Mouse (Mus musculus): ENCODE measurements around the gene Mthfd2l. TPM values are rescaled to one million over a fixed set of nuclear protein-coding genes. Genes with fewer than 3 reads are reported as not detected.

Gene Mthfd2l
- polyA plus RNA-seq, 1 experiment from 2014 or later: 44.6 TPM

DNA sequence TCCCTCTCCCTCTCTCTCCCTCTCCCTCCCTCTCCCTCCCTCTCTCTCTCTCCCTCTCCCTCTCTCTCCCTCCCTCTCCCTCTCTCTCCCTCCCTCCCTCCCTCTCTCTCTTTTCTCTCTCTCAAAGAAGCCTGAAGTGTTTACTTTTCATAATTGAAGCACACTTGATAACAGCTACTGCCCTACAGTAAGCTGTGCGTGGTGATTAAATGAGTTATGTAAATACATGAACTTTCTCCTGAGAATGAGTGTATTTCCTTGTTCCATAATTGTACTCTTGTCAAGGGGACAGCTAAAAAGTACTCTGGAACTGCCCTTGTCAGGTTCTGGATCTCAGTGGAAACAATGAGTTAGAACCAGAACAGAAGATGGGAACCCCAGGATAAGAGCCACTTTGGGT lies 96.9 kb downstream of the Mthfd2l start:
- ATAC-seq (ENCODE audit: insufficient read depth, low FRiP score, low read depth): peak; percentile 68
- WGBS: 21% methylated on average over 1 of the region's 1 CpGs
- Histone ChIP-seq H3K9me3 (no peaks in the 10 kb centered on the region), H3K4me3 (replicated peaks) (no peak overlapping the region), H3K9ac (no peak overlapping the region), H3K27ac (no peak overlapping the region), H3K27me3 (replicated peaks) (no peaks in the 10 kb centered on the region), H3K36me3 (no peaks in the 10 kb centered on the region), H3K4me1 (no peaks in the 10 kb centered on the region), H3K4me2 (no peak overlapping the region)

DNA sequence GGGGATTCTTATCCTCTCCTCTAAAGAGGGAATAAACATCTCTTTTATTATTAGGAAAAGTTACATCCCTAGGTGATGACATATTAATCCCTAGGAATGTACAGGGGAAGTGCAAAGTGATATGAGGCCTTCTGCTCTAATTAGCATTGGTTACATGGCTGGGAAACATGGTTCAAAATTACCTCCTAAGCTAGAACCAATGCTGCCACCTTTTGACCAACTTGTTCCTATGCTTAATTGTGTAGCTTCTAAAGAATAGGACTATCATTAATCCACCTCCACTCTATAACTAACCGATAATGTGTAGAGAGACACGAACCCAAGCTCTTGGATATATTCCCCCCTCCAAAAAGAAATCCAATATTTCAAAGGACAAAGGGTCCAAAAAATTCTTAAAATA lies 99.7 kb downstream of the Mthfd2l start:
- Histone ChIP-seq H3K4me2 (no peak overlapping the region), H3K4me3 (replicated peaks) (no peak overlapping the region), H3K4me1 (no peaks in the 10 kb centered on the region), H3K27me3 (replicated peaks) (no peaks in the 10 kb centered on the region), H3K36me3 (no peaks in the 10 kb centered on the region), H3K9ac (no peak overlapping the region), H3K27ac (no peak overlapping the region), H3K9me3 (no peaks in the 10 kb centered on the region)
- 84% methylated on average over 2 of the region's 2 CpGs for WGBS
- ATAC-seq (ENCODE audit: insufficient read depth, low FRiP score, low read depth): no peak

DNA sequence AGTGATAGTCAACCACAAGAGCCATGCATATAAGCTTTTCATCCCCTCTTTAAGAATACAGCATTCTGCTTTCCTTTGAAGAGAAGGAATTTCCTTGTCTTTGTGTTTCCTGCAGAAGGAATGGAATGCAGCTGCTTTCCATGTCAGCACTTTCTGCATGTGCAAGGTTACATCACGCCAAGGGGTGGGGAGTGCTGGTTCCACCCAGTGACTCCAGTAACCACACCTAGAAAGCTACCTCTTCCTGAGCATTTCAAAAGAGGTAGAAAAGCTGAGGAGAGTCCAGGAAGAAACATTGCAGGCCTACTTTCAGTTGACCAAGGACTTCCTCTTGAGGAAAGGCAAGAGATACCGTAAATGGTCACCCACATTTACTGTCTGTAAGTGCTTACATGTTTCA lies 104.4 kb downstream of the Mthfd2l start:
- no peaks in the 10 kb centered on the region for H3K4me1 ChIP-seq
- H3K27me3 ChIP-seq (replicated peaks): no peaks in the 10 kb centered on the region
- whole genome bisulfite sequencing: 59% methylated on average over 2 of the region's 2 CpGs
- no peaks in the 10 kb centered on the region for H3K36me3 ChIP-seq
- ATAC-seq (ENCODE audit: insufficient read depth, low FRiP score, low read depth): no peak
- no peak overlapping the region for H3K4me3 ChIP-seq (replicated peaks)
- no peaks in the 10 kb centered on the region for H3K9me3 ChIP-seq
- H3K4me2 ChIP-seq: no peak overlapping the region
- no peak overlapping the region for H3K27ac ChIP-seq
- H3K9ac ChIP-seq: no peak overlapping the region

DNA sequence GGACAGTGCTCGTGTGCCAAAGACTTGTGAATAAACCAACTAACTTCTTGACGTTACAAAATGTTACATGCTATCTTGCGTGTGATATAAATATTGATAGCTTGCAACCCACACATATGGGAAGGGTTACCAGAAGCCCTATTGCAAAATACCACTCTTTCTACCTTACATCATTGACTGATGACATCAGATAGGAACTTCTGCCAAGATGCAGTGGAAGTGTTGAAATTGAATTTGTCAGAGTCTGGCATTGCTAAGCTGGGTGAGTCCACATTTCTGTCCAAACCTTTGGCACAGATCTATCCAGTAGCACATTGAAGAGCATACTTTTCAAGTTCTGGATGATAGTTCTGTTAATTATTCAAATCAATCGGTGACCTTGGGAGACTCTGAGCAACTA lies 105.7 kb downstream of the Mthfd2l start:
- no peaks in the 10 kb centered on the region for H3K4me1 ChIP-seq
- 67% methylated on average over 4 of the region's 4 CpGs for WGBS
- no peak overlapping the region for H3K27ac ChIP-seq
- H3K4me3 ChIP-seq (replicated peaks): no peak overlapping the region
- no peak overlapping the region for H3K9ac ChIP-seq
- no peak overlapping the region for H3K4me2 ChIP-seq
- ATAC-seq (ENCODE audit: insufficient read depth, low FRiP score, low read depth): no peak
- no peaks in the 10 kb centered on the region for H3K9me3 ChIP-seq
- H3K27me3 ChIP-seq (replicated peaks): no peaks in the 10 kb centered on the region
- H3K36me3 ChIP-seq: no peaks in the 10 kb centered on the region

DNA sequence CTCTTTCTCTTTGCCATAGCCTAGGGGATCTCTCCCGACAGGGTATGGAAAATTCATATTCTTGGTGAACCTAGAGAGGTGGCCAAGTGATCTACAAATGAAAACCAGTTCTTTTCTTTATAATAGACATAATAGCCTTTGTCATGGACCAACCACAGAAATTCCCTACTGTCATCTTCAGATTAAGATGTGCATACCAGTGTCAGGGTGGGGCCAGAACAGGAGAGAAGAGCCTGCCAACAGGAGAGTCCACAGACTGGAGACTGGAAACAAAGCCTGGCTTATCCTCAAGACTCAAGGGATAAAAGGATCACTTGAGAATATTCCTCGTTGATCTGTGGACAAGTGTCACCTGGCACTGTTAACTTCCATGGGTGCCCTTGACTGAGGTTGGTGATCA lies 106.8 kb downstream of the Mthfd2l start:
- H3K9me3 ChIP-seq: no peaks in the 10 kb centered on the region
- no peak overlapping the region for H3K4me2 ChIP-seq
- H3K9ac ChIP-seq: no peak overlapping the region
- no peak for ATAC-seq (ENCODE audit: insufficient read depth, low FRiP score, low read depth)
- no peaks in the 10 kb centered on the region for H3K27me3 ChIP-seq (replicated peaks)
- 72% methylated on average over 2 of the region's 2 CpGs for WGBS
- H3K4me3 ChIP-seq (replicated peaks): no peak overlapping the region
- H3K36me3 ChIP-seq: no peaks in the 10 kb centered on the region
- no peak overlapping the region for H3K27ac ChIP-seq
- no peaks in the 10 kb centered on the region for H3K4me1 ChIP-seq

DNA sequence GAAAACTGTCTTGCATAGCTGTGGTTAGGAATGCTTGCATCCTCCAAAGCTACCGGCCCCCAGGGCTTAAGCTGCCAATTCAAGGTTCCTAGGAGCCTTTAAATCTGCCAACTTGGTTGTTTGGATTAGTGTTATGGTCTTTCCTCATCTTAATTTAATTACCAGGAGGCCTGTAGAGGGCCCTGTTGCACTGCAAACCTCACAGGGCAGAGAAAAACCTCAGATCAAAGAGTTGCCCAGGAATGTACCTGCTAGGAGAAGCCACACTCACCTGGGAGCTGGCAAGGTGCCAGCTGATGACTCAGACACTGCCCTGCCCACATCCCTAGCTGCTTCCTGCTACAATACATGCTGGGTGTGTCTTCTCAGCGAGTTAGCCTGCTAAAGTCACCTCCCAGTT lies 107.6 kb downstream of the Mthfd2l start:
- peak; percentile 96 for ATAC-seq (ENCODE audit: insufficient read depth, low FRiP score, low read depth)
- H3K4me1 ChIP-seq: no peaks in the 10 kb centered on the region
- no peak overlapping the region for H3K4me2 ChIP-seq
- no peaks in the 10 kb centered on the region for H3K36me3 ChIP-seq
- H3K27me3 ChIP-seq (replicated peaks): no peaks in the 10 kb centered on the region
- H3K9me3 ChIP-seq: no peaks in the 10 kb centered on the region
- 18% methylated on average over 2 of the region's 2 CpGs for WGBS
- H3K27ac ChIP-seq: no peak overlapping the region
- no peak overlapping the region for H3K9ac ChIP-seq
- no peak overlapping the region for H3K4me3 ChIP-seq (replicated peaks)

DNA sequence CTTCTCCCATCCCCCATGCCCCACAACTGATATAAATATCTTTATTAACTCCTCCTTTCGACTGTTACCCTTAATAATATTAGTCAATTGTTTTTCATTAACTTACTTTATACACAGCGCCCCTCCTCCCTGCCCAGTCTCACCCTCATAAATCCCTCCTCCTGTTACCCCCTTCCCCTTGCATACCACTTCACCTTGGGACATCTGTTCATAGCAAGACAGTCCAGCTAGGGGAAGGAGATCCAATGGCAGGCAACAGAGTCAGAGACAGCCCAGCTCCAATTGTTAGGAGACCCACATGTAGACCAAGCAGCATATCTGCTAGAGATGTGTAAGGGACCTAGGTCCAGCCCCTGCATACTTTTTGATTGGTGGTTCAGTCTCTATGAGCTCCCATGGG lies 108.0 kb downstream of the Mthfd2l start:
- H3K9ac ChIP-seq: no peak overlapping the region
- H3K27me3 ChIP-seq (replicated peaks): no peaks in the 10 kb centered on the region
- 66% methylated on average over 2 of the region's 2 CpGs for WGBS
- H3K4me1 ChIP-seq: no peaks in the 10 kb centered on the region
- H3K4me2 ChIP-seq: no peak overlapping the region
- H3K36me3 ChIP-seq: no peaks in the 10 kb centered on the region
- no peaks in the 10 kb centered on the region for H3K9me3 ChIP-seq
- ATAC-seq (ENCODE audit: insufficient read depth, low FRiP score, low read depth): no peak
- H3K27ac ChIP-seq: no peak overlapping the region
- H3K4me3 ChIP-seq (replicated peaks): no peak overlapping the region

DNA sequence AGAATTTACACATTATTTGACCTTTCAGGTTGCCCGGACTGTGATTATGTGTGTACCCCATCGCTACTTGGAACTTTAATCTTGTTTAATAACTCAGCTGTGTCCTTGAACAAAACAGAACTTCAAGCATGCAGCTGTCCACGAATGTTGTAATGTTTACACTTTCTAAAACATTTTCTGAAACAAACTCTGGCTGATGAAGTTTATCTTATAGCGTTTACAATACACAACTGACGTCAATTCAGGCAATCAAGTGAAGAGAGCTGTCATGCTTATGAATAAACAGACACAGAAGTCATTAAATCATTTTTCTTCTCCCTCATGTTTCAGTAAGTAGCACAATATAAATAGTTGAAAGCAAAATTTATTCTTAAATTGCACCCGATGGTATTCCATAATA lies 117.1 kb downstream of the Mthfd2l start:
- no peak for ATAC-seq (ENCODE audit: insufficient read depth, low FRiP score, low read depth)

DNA sequence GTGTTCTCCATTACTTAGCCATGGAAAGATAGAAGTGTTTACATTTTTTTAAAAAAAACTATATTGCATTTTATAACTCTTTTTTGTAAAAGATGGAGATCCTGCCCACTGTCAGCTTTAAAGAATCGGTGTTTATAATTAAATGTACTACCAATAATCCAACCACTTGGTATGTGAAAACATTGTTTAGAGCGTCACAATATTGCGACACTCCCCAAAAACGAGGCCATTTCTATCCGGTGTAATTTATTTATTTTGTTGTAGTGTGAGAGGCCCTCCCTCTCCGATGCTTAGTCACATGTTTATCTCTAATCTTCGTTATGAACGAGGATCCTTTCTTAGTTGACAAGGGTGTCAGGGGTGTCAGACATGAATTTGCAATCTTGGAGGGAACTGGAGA lies 117.5 kb downstream of the Mthfd2l start:
- Histone ChIP-seq H3K36me3 (no peaks in the 10 kb centered on the region), H3K27ac (peak overlapping the region; percentile 46; the same call in 1 of the 2 replicates), H3K4me2 (no peak overlapping the region), H3K9me3 (no peaks in the 10 kb centered on the region), H3K9ac (no peak overlapping the region), H3K4me1 (no peaks in the 10 kb centered on the region), H3K27me3 (replicated peaks) (no peaks in the 10 kb centered on the region), H3K4me3 (replicated peaks) (no peak overlapping the region)
- ATAC-seq (ENCODE audit: insufficient read depth, low FRiP score, low read depth): no peak
- WGBS: 43% methylated on average over 8 of the region's 8 CpGs

More for the DNA sequence above, 117.1 kb downstream of the Mthfd2l start:
- Histone ChIP-seq H3K4me3 (replicated peaks) (no peak overlapping the region), H3K4me1 (no peaks in the 10 kb centered on the region), H3K36me3 (no peaks in the 10 kb centered on the region), H3K27me3 (replicated peaks) (no peaks in the 10 kb centered on the region), H3K27ac (no peak overlapping the region), H3K9ac (no peak overlapping the region), H3K4me2 (no peak overlapping the region), H3K9me3 (no peaks in the 10 kb centered on the region)
- 36% methylated on average over 6 of the region's 6 CpGs for WGBS

Other genes starting within 250 kb of the Mthfd2l start
- 0.17 and 0.32 TPM in 2 replicates for gene Cxcl5, start 171.8 kb upstream of the Mthfd2l start, polyA plus RNA-seq (2015; fragmentation: Nextera tagmentation; extraction: Ambion mirVana)
- 3.8 and 4.8 TPM in 2 replicates for gene Ppbp, start 162.6 kb upstream of the Mthfd2l start, polyA plus RNA-seq (2015; fragmentation: Nextera tagmentation; extraction: Ambion mirVana)
- 68.9 and 90.1 TPM in 2 replicates for gene Pf4, start 158.7 kb upstream of the Mthfd2l start, polyA plus RNA-seq (2015; fragmentation: Nextera tagmentation; extraction: Ambion mirVana)
- gene Cxcl3, start 145.0 kb upstream of the Mthfd2l start, polyA plus RNA-seq (2015; fragmentation: Nextera tagmentation; extraction: Ambion mirVana): not detected in 2 replicates
- 1.6 and 1.7 TPM in 2 replicates for gene Cxcl15, start 136.6 kb upstream of the Mthfd2l start, polyA plus RNA-seq (2015; fragmentation: Nextera tagmentation; extraction: Ambion mirVana)
- 0.85 and 1.1 TPM in 2 replicates for gene Cxcl1, start 39.9 kb upstream of the Mthfd2l start, polyA plus RNA-seq (2015; fragmentation: Nextera tagmentation; extraction: Ambion mirVana)
- gene Cxcl2, start 27.2 kb upstream of the Mthfd2l start, polyA plus RNA-seq (2015; fragmentation: Nextera tagmentation; extraction: Ambion mirVana): not detected in 2 replicates
- gene Epgn, start 96.3 kb downstream of the Mthfd2l start, polyA plus RNA-seq (2015; fragmentation: Nextera tagmentation; extraction: Ambion mirVana): 0.08 and 0.15 TPM in 2 replicates
- 0.23 and 0.39 TPM in 2 replicates for gene Ereg, start 143.5 kb downstream of the Mthfd2l start, polyA plus RNA-seq (2015; fragmentation: Nextera tagmentation; extraction: Ambion mirVana)
- gene Areg, start 208.5 kb downstream of the Mthfd2l start, polyA plus RNA-seq (2015; fragmentation: Nextera tagmentation; extraction: Ambion mirVana): 3.3 and 4.3 TPM in 2 replicates

All from stomach, embryonic 15.5 days (tissue).